Mouse (Mus musculus) cerebellum, postnatal 36 days (tissue): ENCODE measurements around the gene Wls.

ENCODE experiments used
- DNase-seq, 2 experiments: peaks; one replicate each; pipeline ENCODE4 v3.0.0; 2021 to 2022; ENCODE audit warnings: mixed read lengths in 2 of 2

Wls gene

GRCm38 (mm10) chr3:159839481-159839880 is at the start of gene Wls:
TSS of gene Wls (plus strand) at chr3:159839672.
- peak; percentile 27 to 36 for DNase-seq

DNA sequence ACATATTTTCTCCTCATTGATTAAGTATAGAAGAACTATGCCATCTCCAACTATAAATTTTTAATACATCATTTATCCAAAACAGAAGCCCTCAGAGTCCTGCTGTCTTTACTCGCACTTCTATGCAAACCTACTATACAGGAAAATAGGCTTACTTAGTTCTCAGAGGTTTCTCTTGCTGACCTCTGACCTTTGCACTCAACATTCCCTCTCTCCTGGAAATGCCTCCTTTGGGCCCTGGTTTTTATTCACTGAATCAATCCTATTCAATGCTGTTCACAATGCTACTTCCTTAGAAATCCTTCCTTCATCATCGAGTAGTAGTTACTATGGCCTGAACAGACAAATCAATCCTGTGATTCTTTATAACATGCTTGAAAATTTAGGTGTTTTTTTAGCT is 49.7 kb upstream of the Wls start:
- no peak for DNase-seq

GRCm38 (mm10) chr3:159831535-159831934 is 7.9 kb upstream of the Wls start:
- DNase-seq: no peak

GRCm38 (mm10) chr3:159840002-159840816 is 737 bp downstream of the Wls start:
- peak; percentile 3 to 12 for DNase-seq

- DNase-seq: peak in 1 of 2 experiments; percentile 8
Observed at GRCm38 (mm10) chr3:159840817-159841390, 1.4 kb downstream of the Wls start.

DNA sequence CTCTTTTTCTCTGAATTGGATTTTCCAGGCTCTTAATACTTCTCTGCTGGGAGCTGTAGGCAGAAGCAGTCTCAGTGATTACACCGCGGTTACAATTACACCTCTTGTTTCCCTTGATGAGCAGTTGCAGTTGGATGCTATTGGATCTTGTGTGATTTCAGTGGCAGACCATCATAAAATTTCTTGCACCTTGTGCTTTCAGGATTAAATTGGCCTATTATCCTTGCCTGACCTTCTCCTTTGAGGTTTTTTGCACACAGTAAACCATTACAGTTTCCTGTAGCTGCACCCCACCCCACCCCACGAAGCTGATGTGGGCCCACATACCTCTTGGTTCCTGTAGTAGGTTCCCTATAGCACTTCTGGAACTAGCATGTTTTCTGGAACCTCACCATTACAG is 2.0 kb downstream of the Wls start:
- no peak for DNase-seq

- no peak for DNase-seq
Observed at GRCm38 (mm10) chr3:159843135-159843534, 3.7 kb downstream of the Wls start.

- no peak for DNase-seq
Observed at GRCm38 (mm10) chr3:159847410-159848016, 8.0 kb downstream of the Wls start.

- no peak for DNase-seq
Observed at GRCm38 (mm10) chr3:159848156-159848555, 8.7 kb downstream of the Wls start.

- DNase-seq: no peak
Observed at GRCm38 (mm10) chr3:159851476-159851875, 12.0 kb downstream of the Wls start.

- DNase-seq: no peak
Observed at GRCm38 (mm10) chr3:159851980-159852379, 12.5 kb downstream of the Wls start.

DNA sequence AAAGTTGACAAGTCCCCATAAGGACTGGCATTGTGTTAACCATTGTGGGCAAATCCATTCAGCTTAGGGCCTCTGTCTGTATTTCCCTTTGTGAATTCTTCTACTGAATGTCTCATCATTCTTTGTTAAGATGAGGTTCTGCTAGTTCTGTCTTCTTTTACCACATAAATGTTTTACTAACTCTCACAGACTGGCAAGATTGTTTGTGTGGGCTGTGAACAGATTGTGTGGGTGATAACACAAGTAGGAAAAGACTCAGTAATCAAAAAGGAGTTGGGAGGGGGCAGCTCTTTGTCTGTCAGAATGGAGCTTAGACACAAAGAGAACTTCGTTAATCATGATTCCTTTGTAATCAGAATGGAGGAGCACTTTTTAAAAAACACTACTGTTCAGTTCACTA is 17.6 kb downstream of the Wls start:
- no peak for DNase-seq

GRCm38 (mm10) chr3:159865691-159866090 is 26.2 kb downstream of the Wls start:
- DNase-seq: no peak

DNA sequence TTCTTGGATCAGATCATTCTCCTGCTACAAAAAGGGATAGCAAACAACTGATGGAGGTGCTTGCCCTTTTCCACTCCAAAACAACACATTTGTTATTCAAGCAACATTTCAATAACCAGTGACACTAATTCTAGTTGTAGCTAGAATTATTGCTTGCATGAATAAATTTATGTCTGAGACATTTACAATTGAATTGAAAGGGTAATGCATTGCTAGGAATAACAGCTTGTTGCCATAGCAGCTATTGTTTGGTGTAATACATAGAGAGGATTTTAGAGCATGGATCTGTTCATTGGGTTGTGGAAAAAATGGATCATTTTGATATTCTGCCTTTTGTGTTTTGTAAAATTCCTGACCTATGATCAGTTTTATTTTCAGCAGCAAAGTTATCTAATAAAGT is 39.5 kb downstream of the Wls start:
- no peak for DNase-seq

- DNase-seq: no peak
Observed at GRCm38 (mm10) chr3:159883325-159883724, 43.9 kb downstream of the Wls start.

- no peak for DNase-seq
Observed at GRCm38 (mm10) chr3:159884802-159885201, 45.3 kb downstream of the Wls start.

- peak in 1 of 2 experiments; percentile 1 for DNase-seq
Observed at GRCm38 (mm10) chr3:159885271-159885670, 45.8 kb downstream of the Wls start.

- DNase-seq: no peak
Observed at GRCm38 (mm10) chr3:159885781-159886400, 46.4 kb downstream of the Wls start.

GRCm38 (mm10) chr3:159890176-159891056 is 50.9 kb downstream of the Wls start:
- DNase-seq: no peak

DNA sequence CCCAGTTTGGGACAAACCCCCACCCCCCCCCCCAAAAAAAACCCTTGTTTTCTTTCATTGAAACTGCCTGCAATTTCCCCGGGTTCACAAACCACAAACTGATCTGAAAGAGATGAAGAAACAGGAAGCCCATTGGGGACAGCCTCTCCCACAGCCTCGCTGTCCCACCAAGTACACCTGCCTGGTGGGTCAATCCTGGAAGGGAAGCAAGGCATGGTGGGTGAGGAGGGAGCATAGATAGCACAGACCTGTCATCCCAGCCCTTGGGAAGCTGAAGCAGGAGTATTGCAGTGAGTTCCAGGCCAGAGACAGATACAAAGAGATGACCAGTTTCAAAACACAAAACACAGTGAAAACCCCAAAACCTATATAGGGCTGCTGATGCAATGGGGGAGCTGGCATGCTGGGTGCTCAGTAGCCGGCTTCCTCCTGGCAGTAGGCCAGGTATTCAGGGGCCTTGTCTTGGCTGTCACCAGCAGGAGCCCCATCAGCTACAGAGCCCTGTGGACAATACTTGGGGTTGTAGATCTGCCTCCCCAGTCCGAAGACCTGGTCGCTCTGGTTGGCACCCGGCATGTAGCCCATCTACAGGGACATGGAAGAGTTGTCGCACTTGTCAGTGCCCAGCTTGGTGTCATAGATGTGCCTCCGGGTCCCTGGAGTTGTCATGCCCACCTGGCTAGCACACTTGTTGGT is 51.7 kb downstream of the Wls start:
- peak in 1 of 2 experiments; percentile 1 for DNase-seq

DNA sequence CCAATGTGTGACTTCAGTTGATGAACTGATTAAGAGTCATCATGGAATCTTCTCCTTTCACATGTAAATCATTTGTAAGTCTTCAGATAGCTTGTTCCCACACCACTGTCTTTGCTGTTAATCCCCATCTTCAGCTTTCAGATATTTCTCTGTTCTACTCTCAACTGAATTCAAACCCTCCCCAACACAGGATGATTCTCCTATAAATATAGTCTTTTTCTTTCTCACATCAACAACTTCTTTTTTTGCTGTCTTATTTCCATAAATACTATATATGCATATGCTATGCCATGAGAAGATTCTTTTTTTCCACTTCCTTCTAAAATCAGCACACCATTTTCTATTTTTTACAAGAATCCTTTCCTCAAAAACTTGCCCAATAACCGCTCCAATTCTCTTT is 67.9 kb downstream of the Wls start:
- no peak for DNase-seq
